Mouse (Mus musculus): ENCODE results near the gene Pip5kl1. TPM values are rescaled to one million over a fixed set of nuclear protein-coding genes. Genes with fewer than 3 reads are reported as not detected.

Pip5kl1 gene
- polyA plus RNA-seq, 1 experiment, result not detected

GRCm38 (mm10) chr2:32607262-32607947 is 32.8 kb downstream of the Pip5kl1 start:
- TF ChIP-seq CTCF (IDR thresholded peaks at IDR 0.05; ENCODE audit: control insufficient read depth, insufficient read depth, low read length), result no peak
- no peak for TF ChIP-seq POLR2A (IDR thresholded peaks at IDR 0.05; ENCODE audit: borderline replicate concordance, control insufficient read depth, low read depth, low read length)
- H3K4me1 ChIP-seq (ENCODE audit: control insufficient read depth, insufficient read depth, low read length), result no peaks in the 10 kb centered on the region; the same call in 1 of the 2 replicates
- under 1% methylated on average over 34 of the region's 34 CpGs for WGBS

DNA sequence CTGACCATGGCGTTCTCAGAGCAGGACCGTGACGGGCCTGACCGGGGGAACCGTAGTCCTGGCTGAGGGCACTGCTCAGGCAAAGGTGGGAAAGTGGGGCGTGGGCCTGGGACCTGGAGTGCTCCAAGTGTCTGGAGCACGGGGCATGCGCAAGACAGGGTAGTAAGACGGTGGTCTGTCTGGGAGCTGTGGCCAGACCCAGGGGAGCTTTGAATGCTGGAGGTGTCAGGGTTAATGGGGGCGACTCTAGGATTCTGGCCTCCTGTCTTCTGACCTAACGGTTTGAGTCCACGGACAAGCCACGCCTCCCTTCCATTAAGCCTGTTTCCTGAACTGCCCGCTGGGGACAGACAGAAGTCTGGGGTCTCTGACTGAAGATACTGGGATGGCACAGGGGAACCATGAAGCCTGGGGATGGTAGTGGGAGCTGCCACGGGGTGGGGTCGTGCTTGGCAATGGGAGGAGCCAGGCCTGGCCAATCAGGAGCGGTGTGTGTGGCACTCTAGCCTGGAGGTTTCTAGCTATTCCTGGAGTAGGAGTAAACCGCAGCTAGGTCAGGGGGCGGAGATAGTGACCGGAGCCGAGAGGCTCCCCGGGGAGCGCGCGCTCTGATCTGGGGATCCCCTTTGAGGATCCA is 33.7 kb downstream of the Pip5kl1 start:
- Histone ChIP-seq H3K4me3 (replicated peaks; ENCODE audit: control insufficient read depth, low read depth, low read length) (peak overlapping the region; percentile 44), H3K27ac (ENCODE audit: control insufficient read depth, insufficient read depth, low read depth, low read length, poor library complexity) (peak overlapping the region; percentile 27; the same call in 1 of the 2 replicates), H3K4me1 (ENCODE audit: control insufficient read depth, insufficient read depth, low read length) (no peaks in the 10 kb centered on the region; the same call in 1 of the 2 replicates)
- TF ChIP-seq POLR2A (IDR thresholded peaks at IDR 0.05; ENCODE audit: borderline replicate concordance, control insufficient read depth, low read depth, low read length) (no peak; the same call in 1 of the 2 replicates), CTCF (IDR thresholded peaks at IDR 0.05; ENCODE audit: control insufficient read depth, insufficient read depth, low read length) (no peak)
- WGBS, result 1% methylated on average over 25 of the region's 25 CpGs

More at GRCm38 (mm10) chr2:32607262-32607947, 32.8 kb downstream of the Pip5kl1 start:
- Histone ChIP-seq H3K27ac (ENCODE audit: control insufficient read depth, insufficient read depth, low read depth, low read length, poor library complexity) (peak overlapping the region; percentile 75), H3K4me3 (replicated peaks; ENCODE audit: control insufficient read depth, low read depth, low read length) (peak overlapping the region; percentile 51)

GRCm38 (mm10) chr2:32608778-32609435 is 34.3 kb downstream of the Pip5kl1 start:
- H3K4me3 ChIP-seq (replicated peaks; ENCODE audit: control insufficient read depth, low read depth, low read length), result peak overlapping the region; percentile 7
- H3K4me1 ChIP-seq (ENCODE audit: control insufficient read depth, insufficient read depth, low read length), result no peaks in the 10 kb centered on the region; the same call in 1 of the 2 replicates
- WGBS, result 52% methylated on average over 18 of the region's 18 CpGs
- peak overlapping the region; percentile 5; the same call in 1 of the 2 replicates for H3K27ac ChIP-seq (ENCODE audit: control insufficient read depth, insufficient read depth, low read depth, low read length, poor library complexity)
- TF ChIP-seq POLR2A (IDR thresholded peaks at IDR 0.05; ENCODE audit: borderline replicate concordance, control insufficient read depth, low read depth, low read length) (no peak; the same call in 1 of the 2 replicates), CTCF (IDR thresholded peaks at IDR 0.05; ENCODE audit: control insufficient read depth, insufficient read depth, low read length) (no peak)

DNA sequence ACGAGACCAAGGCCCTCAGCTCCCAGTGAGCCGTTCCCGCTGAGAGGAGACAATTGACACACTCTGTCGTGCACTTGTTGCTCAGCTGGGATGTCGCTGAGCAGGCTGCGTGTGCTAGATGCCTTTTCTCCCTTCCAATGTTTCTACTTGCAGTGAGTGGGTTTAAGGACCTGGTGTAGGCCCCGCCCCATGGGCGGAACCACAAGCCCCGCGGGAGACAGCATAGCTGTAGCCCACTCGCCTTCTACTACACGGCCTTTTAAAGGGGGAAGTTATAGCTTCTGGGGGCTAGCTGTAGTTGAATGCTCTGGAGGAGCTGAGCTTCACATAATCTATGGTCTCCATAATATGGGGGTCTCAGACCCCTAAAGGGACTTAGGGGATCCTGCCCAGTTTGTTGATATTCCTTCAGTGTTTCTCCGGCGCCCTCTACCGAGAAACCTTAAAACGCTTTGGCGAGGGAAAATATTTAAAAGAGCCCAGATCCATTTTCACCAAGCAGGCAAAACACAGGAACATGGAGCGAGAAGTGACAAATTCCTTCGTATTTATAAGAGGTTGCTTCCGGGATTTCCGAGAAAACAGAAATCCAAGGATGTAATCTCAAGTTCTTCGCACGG is 36.1 kb downstream of the Pip5kl1 start:
- Histone ChIP-seq H3K4me3 (replicated peaks; ENCODE audit: control insufficient read depth, low read depth, low read length) (peak overlapping the region; percentile 29), H3K27ac (ENCODE audit: control insufficient read depth, insufficient read depth, low read depth, low read length, poor library complexity) (no peak overlapping the region), H3K4me1 (ENCODE audit: control insufficient read depth, insufficient read depth, low read length) (no peaks in the 10 kb centered on the region; the same call in 1 of the 2 replicates)
- TF ChIP-seq POLR2A (IDR thresholded peaks at IDR 0.05; ENCODE audit: borderline replicate concordance, control insufficient read depth, low read depth, low read length) (no peak), CTCF (IDR thresholded peaks at IDR 0.05; ENCODE audit: control insufficient read depth, insufficient read depth, low read length) (no peak)
- WGBS, result 18% methylated on average over 23 of the region's 23 CpGs

- TF ChIP-seq CTCF (IDR thresholded peaks at IDR 0.05; ENCODE audit: control insufficient read depth, insufficient read depth, low read length), result no peak
- TF ChIP-seq POLR2A (IDR thresholded peaks at IDR 0.05; ENCODE audit: borderline replicate concordance, control insufficient read depth, low read depth, low read length), result no peak
- Histone ChIP-seq H3K4me3 (replicated peaks; ENCODE audit: control insufficient read depth, low read depth, low read length) (no peak overlapping the region), H3K4me1 (ENCODE audit: control insufficient read depth, insufficient read depth, low read length) (no peaks in the 10 kb centered on the region; the same call in 1 of the 2 replicates), H3K27ac (ENCODE audit: control insufficient read depth, insufficient read depth, low read depth, low read length, poor library complexity) (no peak overlapping the region)
- 85% methylated on average over 26 of the region's 26 CpGs for WGBS
Measured at GRCm38 (mm10) chr2:32612274-32612673, 37.7 kb downstream of the Pip5kl1 start.

GRCm38 (mm10) chr2:32617109-32617508 is 42.5 kb downstream of the Pip5kl1 start:
- TF ChIP-seq POLR2A (IDR thresholded peaks at IDR 0.05; ENCODE audit: borderline replicate concordance, control insufficient read depth, low read depth, low read length), result no peak
- no peak for TF ChIP-seq CTCF (IDR thresholded peaks at IDR 0.05; ENCODE audit: control insufficient read depth, insufficient read depth, low read length)
- 88% methylated on average over 1 of the region's 1 CpGs for WGBS
- no peak overlapping the region for H3K27ac ChIP-seq (ENCODE audit: control insufficient read depth, insufficient read depth, low read depth, low read length, poor library complexity)
- no peaks in the 10 kb centered on the region for H3K4me1 ChIP-seq (ENCODE audit: control insufficient read depth, insufficient read depth, low read length)
- H3K4me3 ChIP-seq (replicated peaks; ENCODE audit: control insufficient read depth, low read depth, low read length), result no peak overlapping the region

DNA sequence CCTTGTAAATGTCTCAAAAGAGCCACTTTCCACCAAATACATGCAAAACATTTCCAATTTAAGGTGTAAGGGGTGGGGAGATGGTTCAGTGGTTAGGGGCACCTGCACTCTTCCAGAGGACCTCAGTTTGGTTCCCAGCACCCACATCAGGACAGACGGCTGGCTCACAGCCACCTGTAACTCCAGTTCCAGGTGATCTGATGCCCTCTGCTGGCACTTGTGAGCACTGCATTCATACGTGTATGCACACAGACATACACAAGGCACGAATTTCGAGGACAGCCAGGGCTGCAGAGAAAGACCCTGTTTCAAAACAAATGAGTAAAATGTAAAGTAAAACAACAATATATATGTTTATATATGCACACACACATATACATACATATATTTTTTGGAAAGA is 43.0 kb downstream of the Pip5kl1 start:
- WGBS, result 85% methylated on average over 4 of the region's 4 CpGs
- Histone ChIP-seq H3K4me3 (replicated peaks; ENCODE audit: control insufficient read depth, low read depth, low read length) (no peak overlapping the region), H3K4me1 (ENCODE audit: control insufficient read depth, insufficient read depth, low read length) (no peaks in the 10 kb centered on the region), H3K27ac (ENCODE audit: control insufficient read depth, insufficient read depth, low read depth, low read length, poor library complexity) (no peak overlapping the region)
- no peak for TF ChIP-seq POLR2A (IDR thresholded peaks at IDR 0.05; ENCODE audit: borderline replicate concordance, control insufficient read depth, low read depth, low read length)
- peak; percentile 39; the same call in 1 of the 2 replicates for TF ChIP-seq CTCF (IDR thresholded peaks at IDR 0.05; ENCODE audit: control insufficient read depth, insufficient read depth, low read length)

Data from bone marrow, adult 2 months (tissue).